Mouse (Mus musculus) c-Kit-positive CD71-negative TER-119-negative erythroid progenitor cells, embryonic 14.5 days (primary cell): Measurements from ENCODE around the gene Atp6v1e1.

Experiments
- DNase-seq: peaks from one replicate; pipeline ENCODE4 v3.0.0-alpha.2; 2013; ENCODE audit warnings: low read depth

The Atp6v1e1 gene

DNA sequence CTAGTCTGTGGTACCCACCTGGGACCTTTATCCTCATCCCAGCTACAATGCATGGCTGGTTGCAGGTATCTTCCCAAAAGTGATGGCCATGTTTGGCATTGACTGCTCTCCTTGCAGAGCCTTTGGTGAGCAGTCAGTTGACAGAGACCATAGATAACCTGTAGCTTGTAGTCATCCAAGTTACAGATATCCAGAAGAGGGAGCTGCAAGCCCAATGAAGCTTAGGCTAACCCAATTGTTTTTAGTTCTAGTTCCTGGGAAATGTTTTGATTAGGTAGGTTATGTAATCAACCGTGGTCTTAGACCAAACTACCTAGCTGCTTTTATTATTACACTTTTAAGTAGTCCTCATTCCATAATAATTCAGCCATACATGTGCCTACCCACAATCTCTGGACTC, 51.2 kb downstream of the Atp6v1e1 start:
- no peak for DNase-seq

DNA sequence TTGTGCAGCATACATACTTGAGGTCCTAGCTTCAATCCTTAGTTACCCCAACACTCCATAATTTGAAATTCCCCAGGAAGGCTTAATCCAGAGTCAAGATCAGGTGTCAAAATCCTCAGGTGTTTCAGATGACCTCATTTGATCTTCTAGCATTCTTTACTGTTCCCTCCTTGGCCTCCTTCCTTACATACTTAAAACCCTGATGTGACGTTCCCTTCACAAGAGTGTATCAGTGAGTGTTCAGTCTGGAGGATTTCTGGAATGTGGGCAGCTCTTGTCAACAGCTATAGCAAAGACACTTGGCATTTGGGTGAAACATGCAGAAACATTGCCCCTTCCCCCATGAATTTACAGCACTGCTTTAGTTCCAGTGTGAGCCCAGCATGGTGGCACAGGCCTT, 52.6 kb downstream of the Atp6v1e1 start:
- no peak for DNase-seq

DNA sequence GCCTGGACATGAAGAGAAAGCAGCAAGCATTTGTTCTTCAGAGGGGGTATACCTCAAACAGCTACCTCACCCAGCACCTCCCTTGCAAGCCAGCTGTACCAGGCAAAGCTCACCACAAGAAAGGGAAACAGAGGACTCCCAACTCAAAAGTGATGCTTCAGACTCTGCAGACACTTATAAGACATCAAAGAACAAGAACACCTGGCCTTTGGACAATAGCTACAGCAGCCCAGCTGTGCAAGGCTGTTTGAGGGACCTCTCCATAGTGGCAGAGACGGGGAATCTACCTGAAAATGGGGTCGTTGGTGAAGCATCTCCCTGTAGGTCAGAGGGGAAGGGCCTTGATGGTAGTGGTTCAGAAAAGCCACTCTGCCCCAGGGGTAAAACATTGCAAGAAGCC, 61.4 kb downstream of the Atp6v1e1 start:
- DNase-seq = no peak

DNA sequence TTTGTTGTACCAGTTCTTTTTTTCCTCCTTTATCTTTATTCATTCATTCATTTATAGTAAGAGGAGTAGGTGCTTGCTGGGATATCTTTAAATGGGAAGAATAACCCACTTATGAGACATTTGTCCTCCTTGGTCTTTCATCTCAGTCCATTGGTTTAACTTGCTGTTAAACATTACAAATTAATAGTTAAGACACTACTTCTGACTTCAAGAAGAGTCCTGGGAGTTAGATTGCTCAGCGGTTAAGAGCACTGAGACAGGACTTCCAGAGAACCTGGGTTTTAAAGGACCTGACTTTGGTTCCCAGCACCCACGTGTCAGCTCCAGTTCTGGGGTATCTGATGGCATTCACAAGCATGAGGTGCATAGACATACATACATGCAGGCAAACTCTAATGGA, 76.2 kb downstream of the Atp6v1e1 start:
- DNase-seq = no peak
